Mouse (Mus musculus) thymus, postnatal 4 days (tissue): ENCODE measurements around the gene A630095N17Rik.

Source experiments
- DNase-seq: peaks from one replicate; pipeline ENCODE4 v3.0.0; 2021

Gene A630095N17Rik

GRCm38 (mm10) chr1:75239591-75239990, 7.7 kb upstream of the A630095N17Rik start:
- no peak for DNase-seq

- DNase-seq: peak; percentile 75
These were observed 4.5 kb upstream of the A630095N17Rik start, which contains the start of gene Dnajb2 for GRCm38 (mm10) chr1:75236117-75237050. Dnajb2 (plus strand) TSS chr1:75236406.

DNA sequence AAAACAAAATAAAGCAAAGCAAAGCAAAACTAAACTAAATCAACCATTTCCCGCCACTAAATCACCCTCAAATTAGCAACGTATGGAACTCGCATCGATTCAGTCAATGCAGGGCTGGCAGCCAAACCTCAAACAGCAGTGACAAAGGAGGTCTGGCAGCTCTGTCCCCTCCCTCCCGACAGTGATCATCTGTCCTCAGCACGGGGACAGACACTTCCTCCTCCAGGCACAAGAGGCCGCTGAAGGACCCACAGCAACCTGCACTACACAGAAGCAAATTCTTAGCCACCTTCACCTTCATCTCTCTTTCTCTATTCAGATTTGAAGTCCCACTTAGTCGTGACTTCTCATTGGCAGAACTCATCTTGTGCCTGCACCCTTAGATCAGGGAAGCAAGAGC, 2.7 kb upstream of the A630095N17Rik start:
- DNase-seq: peak; percentile 78

- DNase-seq: peak; percentile 42
These were observed 587 bp upstream of the A630095N17Rik start for GRCm38 (mm10) chr1:75232489-75232888.

DNA sequence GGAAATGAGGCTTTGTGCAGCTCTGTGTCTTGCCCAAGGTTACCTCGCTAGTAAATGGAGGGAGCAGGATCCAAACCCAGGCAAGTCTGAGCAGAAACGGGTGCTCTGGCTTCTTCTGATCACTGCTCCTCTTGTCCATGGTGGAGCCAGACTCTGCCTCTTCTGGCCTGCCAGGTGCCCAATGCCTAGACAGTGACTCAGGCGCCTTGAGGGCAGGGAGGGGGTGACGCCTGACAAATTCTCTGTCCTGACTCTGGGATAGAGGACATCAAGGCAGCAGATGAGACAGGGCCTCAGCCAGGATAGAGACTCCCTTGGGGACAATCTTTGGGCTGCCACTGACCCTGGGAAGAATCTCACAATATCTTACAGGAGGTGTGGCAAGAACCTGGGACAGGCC, 678 bp downstream of the A630095N17Rik start:
- no peak for DNase-seq

DNA sequence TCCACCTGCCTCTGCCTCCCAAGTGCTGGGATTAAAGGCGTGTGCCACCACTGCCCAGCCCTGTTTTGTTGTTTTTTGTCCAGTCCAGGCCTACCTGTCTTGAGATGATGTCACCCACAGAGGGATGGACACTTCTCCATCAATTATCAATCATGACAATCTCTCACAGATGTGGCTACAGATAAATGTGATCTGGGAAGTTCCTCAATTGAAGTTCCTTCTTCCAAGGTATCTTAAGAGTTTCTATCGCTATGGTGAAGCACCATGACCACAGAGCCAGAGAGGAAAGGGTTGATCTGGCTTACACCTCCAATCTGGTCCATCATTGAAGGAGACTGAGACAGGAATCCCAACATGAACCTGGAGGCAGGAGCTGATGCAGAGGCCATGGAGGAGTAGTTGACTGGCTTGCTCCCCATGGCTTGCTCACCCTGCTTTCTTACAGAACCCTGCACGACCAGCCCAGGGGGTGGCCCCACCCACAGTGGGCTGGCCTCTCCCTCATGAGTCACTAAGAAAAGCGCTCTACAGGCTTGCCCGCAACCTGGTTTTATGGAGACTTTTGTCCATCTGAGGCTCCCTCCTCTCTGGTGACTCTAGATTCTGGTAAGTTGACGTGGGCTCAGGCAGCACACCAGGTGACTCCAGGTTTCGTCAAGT, 1.4 kb downstream of the A630095N17Rik start:
- DNase-seq: no peak

DNA sequence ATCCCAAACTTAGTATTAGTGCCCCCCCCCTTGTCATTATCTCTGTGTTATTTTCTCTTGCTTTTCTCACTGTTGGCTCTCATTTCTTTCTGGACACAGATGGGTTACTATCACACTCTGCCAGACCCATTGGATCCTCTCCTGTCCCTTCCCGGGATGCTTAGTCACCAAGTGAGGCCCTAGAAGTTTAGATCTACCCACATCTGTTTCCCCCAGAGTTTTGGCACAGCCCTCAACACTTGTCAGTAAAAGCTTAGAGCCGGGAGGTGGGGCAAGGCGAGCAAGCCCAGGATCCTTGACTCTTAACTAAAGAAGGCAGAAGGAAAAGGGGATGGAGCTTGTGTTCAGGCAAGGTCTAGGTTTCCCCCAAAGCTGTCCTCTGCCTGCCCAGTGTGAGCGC, 2.7 kb downstream of the A630095N17Rik start:
- no peak for DNase-seq

GRCm38 (mm10) chr1:75227653-75228052, 4.2 kb downstream of the A630095N17Rik start:
- DNase-seq: no peak

DNA sequence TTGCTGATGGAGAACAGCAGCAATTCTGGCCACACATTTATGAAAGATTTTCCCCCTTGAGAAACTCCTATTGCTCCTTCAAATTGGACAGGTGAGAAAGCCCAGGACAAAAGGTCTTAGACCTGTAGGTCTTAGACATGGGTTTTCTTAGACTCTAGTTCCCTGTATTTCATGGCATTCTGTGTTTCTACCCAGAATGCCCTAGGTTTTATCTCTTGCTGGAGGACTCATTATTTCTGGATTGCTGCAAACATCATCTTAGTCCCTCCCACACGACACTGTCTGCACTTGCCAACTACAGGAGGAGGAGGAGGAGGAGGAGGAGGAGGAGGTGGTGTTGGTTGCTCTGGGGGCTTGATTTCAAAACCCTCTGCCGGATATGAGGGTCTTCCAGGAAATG, 5.8 kb downstream of the A630095N17Rik start:
- no peak for DNase-seq

DNA sequence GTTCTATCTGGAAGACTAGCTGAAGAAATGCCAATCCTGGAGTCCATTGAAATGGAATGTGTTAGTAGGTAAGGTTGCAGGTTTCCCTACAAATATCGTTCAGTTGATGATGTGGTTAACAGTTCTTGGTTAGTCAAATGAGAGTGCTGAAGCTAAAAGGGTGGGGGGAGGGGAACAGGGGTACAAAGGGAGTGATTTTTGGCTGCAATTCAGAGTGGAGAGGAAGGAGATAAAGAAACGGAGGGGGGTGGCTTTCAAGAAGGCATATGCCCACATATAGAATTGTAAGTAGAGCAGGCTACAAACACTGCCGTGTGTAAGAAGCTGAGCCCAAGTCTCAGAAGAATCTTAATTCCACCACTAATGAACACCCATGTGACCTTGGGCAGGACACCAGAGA, 6.4 kb downstream of the A630095N17Rik start:
- DNase-seq: no peak

DNA sequence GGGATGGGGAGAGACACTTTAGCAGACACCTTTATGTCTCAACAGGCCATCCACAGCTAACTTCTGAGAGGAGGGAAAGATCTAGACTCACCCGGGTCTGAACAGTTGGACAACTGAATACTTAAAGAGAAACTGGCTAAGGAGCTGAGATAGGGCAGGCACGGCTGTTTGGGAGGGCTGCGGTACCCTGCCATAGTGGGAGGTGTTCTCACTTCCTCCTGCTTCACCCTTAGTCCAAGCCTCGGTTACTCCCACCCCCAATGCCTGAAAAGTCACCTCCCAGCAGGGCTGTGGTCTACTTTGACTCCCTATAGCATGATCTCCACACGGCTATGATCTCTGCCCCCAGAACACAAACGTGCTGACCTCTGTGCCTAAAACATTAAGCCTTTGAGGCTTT, 8.4 kb downstream of the A630095N17Rik start:
- peak; percentile 45 for DNase-seq

- peak; percentile 68 for DNase-seq
These were observed 9.0 kb downstream of the A630095N17Rik start for GRCm38 (mm10) chr1:75222926-75223325.

DNA sequence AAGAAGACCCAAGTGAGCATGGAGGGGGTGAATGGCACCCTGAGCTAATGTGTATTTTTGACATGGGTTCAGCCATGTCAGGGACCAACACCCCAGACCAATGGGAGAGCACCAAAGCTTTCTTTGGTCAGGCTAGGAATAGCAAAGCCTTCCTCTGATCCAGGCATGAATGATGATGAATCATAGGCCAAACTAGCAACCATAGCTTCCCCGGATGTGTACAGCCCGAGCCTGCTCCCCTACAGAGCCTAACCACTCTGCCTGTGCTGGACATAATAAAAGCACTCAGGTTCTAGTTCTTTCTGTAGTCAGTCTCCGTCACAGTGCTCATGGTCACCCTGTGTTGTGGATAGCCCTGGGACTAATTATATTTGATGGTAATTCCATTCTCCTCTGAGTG, 10.4 kb downstream of the A630095N17Rik start:
- no peak for DNase-seq

GRCm38 (mm10) chr1:75219531-75219930, 12.4 kb downstream of the A630095N17Rik start, which contains the start of gene Tuba4a:
Tuba4a (minus strand) TSS chr1:75219865.
- DNase-seq: peak; percentile 67

- peak; percentile 98 for DNase-seq
These were observed 12.8 kb downstream of the A630095N17Rik start for GRCm38 (mm10) chr1:75219078-75219477.

- peak; percentile 82 for DNase-seq
These were observed 13.5 kb downstream of the A630095N17Rik start for GRCm38 (mm10) chr1:75218227-75219001.

DNA sequence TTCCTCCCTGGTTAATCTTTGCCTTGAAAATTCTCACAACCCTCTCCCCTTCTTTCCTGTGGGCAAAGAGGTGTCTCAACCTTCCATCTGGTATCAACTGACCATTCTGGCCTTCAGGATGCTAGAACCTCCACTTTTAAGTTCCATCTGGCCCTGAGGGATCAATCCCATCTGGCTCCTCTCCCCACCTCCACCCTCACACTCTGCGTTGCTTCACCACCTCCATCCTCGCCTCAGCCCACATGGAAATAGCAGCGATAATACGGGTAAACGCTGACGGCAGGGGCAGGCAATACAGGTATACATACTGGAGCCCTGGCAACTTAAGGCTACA, 14.0 kb downstream of the A630095N17Rik start:
- DNase-seq: no peak

GRCm38 (mm10) chr1:75216797-75217585, 14.9 kb downstream of the A630095N17Rik start:
- DNase-seq: no peak

- DNase-seq: no peak
These were observed 16.1 kb downstream of the A630095N17Rik start for GRCm38 (mm10) chr1:75215785-75216184.

- DNase-seq: no peak
These were observed 17.0 kb downstream of the A630095N17Rik start for GRCm38 (mm10) chr1:75214886-75215285.

GRCm38 (mm10) chr1:75214442-75214841, 17.5 kb downstream of the A630095N17Rik start:
- DNase-seq: no peak

DNA sequence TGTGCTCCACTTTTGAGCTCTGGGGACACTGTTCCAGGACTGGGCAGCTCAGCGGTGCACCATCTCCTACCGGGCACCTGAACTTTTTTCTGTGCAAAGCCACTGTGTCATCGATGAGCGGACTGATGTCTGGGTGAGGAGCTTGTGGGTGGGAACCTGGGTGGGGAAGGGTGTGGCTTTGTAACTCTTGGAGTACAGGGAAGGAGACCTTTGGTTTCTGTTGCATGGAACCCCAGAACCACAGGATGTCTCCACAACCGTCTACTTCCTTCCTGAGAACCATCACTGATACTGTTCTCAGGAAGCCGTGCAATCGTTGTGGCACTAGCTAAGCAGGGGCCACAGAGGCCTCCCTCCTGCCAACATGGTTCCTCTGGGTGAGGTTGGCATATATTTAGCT, 18.8 kb downstream of the A630095N17Rik start:
- DNase-seq: peak; percentile 14
